Mouse (Mus musculus) adipocyte (in vitro differentiated cells): ENCODE results near the gene Cdk9.

ENCODE experiments used
- DNase-seq: peaks from one replicate; pipeline ENCODE4 v3.0.0-alpha.2; 2016; ENCODE audit warnings: low spot score

Gene Cdk9

DNA sequence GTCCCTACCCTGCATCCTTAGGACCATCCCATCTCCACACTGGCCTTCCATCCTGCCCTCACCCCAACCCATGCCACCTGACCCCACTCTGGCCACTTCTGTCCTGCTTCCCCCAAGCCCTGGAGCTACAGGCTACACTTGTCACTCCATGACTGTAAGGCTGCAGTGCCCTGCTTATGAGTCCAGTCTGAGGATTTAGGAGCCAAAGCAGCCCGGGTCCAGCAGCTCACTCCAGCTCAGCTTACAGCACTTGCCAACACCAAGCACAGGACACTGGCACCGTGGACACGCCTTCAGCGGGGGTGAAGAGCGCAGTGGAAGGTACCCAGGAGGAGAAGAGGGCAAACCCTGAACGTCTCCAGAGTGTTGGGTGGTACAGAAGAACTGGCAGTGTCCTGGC is 5.9 kb downstream of the Cdk9 start:
- DNase-seq: no peak

DNA sequence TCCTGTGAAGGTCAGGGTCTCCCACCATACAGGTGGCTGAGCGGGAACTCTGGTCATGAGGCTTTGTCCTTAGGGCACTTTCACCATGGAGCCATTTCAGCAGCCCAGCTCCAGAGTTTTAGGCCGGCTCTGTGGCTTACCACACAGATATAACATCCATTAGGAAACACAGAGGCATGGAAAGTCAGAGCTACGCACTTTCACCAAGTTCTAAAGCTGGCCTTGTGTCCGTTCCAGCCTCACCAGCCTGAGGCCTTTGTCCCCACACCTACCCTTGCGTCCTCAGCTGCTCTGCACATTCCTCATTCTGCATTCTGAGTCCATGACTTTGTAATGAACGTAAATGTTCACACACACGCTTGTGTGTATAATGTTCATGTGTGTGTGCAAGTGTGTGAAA is 7.9 kb downstream of the Cdk9 start:
- DNase-seq: peak; percentile 48

DNA sequence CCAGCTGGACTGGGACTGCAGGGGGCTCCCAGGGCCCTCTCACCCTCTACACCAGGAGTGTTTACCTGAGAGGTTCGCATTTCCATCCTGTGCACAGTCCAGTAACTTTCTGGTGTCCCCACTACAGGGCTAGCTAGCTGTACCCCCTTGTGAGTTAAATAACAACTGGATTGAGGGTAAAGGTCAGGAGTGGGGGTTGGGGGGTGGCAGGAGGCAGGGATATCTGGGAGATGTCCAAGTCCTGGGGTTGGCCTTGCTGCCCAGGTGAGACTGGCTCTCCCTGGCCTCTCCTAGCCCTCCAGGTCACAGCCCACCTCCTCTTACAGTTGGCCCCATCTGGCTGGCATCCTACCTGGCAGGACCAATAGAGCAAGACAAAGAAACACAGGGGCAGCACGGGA is 8.9 kb downstream of the Cdk9 start, which contains the start of gene Fpgs:
Gene Fpgs, minus strand, starts transcription at position 125 of the 401 bp plus-strand sequence.
- no peak for DNase-seq

DNA sequence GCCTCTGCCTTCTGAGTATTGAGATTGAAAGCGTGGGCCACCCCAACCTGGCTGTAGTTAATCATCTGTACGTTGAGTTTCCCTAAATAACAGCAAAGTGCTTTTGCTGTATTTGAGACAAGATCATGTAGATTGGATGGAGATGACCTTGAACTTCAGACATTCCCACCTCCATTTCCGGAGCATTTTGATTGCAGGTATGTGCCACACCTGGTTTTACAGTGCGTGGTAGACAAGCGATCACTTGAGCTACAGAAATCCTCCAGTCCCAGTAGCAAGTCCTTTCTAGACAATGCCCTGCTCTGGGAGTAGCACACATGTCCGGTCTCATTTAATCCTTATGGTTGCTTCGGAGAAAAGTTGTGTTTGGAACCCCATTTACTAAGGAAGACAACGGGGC is 9.8 kb downstream of the Cdk9 start:
- no peak for DNase-seq

DNA sequence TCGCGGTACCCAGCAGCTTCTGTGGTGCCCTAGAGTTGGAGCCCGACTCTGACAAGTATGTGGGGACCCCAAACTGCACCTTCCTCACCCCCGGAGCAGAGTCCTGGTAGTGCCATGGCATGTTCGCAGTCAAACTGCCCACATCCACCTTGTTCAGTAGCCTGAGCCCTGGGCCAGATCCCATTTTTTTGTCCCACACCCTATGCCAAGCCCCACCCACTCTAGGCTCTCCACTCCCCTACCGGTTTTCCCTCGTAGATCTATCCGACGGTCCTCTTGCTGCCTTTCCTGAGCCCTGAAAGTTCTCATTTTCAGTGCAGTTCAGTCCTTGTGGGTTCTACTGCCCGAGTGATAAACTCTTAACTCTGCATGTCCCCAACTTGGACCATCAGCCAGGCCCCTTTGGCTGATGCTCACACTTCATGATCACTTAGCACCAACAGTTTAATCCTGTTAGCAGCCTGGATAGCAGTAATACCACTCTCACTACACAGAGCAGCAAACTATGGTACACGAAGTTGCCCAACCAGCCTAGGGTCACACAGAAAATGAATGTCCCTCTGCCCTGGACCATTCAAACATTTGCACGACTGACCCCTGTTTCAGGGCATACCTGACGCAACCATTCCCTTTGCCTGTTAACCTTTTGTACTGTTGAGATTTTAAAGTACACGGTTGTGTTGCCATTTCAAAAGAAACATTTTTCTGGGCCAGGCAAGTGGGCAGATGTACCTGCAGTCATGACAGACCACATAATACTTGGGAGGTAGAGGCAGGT is 11.7 kb downstream of the Cdk9 start:
- no peak for DNase-seq

DNA sequence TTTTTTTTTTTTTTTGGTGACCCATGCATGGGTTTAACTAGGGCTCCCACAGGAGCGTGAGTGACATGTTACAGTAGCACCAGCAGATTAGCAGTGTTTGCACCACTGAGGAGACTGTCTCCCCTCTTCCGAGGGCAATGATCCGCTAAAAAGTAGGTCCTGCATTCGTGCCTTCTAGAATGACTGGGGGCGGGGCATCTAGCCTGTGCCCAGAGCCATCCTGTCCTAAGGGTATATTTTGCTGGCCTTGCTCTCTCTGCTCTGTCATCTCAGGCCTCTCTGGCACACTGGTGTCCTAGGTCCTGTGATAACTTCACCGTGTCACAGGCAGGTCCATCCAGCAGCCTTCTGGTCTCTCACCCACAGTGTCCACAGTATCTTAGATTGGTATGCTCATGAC is 13.2 kb downstream of the Cdk9 start:
- no peak for DNase-seq

DNA sequence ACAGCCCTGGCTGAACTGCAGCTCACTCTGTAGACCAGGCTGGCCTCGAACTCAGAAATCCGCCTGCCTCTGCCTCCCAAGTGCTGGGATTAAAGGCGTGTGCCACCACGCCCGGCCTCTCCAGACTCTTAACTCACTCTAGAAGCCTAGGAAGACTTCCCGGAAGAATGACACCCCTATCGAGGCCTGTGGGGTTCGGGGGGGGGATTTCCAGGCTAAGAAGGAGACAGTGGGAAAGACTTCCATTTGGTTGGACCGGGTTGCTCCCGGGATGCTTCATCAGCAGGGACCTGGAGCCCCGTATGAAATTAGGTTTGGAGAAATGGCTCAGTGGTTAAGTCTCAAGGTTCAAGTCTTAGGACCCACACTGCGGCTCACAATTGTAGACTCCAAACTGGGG is 18.2 kb downstream of the Cdk9 start:
- DNase-seq: no peak

DNA sequence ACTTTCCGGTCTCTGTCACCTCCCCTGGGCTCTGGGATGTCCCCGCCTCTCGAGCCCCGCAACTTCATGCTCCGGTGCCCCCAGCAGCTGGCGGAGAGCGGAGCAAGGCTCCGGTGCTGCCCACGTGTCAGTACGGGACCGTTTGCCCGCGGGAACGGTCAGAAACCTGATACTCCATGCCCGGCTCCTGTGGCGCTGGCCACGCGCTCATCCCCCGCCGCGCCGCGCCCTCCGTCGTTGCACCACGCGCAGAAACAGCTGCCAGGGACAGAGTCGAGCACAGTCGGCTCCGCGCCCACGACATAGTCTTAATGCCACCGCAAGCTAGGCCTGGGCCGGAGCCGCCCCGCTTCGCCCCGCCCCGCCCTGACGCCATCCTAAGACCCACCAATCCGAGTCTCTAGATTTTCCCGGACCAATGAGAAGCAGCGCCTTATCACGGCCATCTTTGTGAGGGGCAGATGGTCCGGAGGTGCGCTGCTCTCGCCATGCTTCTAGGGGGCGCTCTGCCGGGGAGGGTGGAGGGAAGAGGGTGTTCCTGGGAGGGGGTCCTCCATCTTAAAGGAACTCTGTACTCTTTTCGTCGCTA is 19.0 kb downstream of the Cdk9 start:
- peak; percentile 99 for DNase-seq

DNA sequence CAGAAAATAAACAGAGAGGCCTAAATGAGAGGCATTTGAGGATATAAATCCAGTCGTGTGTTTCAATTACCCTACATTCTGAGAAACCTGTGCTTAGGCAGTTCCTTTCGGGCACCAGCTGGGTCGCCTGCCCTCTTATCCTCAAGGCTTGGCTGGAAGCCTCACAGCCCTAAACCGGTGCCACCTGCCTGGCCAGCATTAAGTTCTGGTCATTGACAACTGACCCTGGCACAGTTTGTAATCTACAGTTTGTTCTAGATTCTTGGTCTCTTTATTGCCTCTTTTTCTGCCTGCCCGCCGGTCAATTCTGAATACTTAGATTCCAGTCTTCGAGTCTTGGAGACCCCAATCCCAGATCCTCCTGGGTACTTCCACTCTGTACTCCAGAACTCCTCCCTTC is 19.6 kb downstream of the Cdk9 start:
- DNase-seq: no peak

DNA sequence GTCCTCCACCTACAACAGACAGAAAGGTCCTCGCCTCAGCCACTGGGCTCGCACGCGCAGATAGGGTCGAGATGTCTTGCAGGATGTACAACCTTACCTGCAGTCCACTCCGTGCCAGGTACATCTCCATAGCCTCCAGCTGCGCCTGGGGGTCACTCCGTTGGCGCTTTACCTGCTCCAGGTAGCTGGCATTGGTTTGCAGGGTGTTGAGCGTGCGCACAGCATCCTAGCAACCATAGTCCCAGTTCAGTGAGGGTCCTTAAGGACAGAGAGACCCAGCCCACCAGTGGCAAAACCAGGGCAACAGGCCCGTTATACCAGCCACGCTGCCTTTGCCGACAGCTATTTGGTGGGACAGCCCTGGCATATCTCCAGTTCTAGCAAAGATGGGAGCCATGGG is 20.4 kb downstream of the Cdk9 start:
- no peak for DNase-seq

DNA sequence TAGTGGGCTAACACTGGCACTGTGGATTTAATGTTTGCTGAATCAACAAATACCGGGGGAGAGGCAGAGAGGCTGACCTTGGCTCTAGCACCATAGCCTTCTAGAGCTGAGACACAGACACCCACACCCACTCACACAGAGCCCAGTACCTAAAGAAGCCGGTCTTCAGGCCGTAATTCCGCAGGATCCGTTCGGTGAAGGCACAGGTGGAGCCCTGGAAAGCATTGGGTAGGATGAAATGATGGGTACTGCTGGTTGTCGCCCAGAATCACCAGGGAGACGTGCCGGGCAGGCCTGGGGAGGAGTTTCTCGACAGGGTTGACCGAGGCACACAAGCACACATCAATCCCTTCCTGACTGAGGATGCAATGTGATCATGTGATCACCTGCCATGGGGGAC is 21.8 kb downstream of the Cdk9 start:
- DNase-seq: no peak

DNA sequence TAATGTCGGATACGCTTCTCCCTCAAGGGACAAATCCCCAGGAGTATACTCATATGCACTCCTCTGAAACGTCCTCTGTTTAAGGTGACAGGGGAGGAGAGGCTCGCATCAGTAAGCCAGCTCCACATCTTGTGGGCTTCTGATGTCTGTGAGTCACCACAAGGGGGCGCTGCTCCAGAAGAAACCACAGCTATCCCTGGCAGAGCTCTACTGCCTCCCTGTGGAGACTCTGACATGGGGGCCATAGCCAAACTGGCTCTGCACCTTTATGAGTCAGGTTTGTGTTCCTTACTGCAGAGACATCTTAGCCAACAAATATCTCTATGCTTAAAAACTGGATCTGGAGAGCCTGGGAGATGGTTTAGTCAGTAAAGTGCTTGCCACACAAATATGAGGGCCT is 23.5 kb downstream of the Cdk9 start:
- DNase-seq: peak; percentile 95

DNA sequence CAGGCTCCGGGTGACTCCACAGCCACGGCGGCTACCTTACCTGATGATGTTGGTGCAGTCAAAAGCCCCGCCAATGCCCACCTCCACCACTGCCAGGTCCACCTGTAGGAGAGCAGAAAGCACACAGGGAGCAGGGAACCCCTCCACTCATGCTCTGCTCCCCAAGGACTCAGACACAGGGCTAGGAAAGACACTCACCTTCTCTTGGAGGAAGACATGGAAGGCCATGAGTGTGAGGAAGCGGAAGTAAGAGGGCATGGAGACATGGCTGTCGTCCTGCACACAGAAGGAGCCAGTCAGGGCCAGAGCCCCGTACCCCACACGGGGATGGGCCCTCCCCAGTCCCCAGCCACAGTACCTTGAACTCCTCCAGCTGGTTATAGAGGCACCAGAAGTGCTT is 25.3 kb downstream of the Cdk9 start:
- no peak for DNase-seq

DNA sequence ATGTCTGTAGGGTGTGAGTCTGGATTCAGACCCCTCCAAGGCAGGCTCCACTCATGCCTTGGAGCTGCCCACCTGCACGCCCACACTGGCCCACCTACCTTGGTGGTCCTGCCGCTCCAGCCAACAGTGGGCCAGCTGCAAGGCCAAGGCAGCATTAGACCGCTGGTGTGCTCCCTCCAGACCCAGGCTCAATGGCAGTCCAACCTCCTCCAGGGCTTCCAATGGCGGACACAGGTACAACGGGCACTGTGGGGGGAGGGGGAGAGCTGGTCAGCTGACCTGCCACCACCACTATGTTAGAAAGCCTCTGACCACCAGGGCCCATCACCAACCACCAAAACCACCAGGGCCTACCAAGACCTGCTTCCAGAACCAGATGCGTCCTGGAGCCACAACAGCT is 26.2 kb downstream of the Cdk9 start:
- DNase-seq: no peak

DNA sequence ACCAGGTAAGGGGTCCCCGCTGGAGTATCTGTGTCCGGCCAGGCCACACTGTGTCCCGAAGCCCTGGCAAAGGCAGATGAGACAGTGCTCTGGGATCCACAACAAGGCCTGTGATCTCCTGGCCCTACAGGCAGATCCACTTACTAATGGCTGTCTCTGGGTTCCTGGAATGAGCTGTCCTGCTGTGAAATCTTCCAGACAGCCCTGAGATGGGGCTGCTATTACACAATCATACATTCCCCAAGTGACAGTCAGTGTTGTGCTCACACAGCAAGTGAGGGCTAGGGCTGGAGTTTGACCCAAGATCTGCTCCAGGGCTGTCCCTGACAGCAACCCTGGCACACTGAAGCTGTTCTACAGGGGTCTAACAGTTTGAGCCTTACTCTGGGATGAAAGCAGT is 27.1 kb downstream of the Cdk9 start:
- DNase-seq: peak; percentile 48

DNA sequence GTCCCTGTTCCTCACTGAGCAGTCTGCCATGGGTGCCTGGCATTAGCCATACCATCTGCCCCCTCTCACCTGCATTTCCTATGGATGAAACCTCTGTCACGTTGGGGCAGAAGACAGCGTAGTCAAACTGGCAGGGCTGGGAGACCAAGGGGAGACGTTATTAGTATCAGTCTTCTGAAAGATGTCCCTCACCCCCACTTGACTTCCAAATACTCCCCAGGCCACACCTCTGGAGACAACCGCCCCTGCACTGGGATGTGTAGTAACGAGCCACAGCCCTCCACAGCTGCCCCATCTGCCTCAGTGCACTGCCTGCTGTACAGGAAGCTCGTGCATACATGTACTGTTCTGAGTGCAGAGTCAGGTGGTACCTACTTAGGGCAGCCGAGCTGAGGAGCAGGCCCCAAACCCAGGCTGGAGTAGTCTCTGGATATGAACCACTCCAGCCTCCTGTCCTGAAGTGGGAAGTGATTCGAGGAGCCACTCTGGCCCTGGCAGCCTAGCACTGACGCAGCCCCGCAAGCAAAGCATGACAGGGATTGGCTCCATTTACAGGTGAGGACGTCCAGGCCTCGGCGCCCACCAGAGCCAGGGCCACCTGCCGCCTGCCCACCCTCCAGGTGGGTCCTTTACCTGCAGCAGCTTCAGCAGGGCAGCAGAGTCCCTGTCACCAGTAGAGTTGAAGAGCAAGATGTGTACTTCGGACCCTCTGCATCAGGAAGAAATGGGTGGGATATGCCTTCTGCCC is 28.0 kb downstream of the Cdk9 start:
- no peak for DNase-seq

DNA sequence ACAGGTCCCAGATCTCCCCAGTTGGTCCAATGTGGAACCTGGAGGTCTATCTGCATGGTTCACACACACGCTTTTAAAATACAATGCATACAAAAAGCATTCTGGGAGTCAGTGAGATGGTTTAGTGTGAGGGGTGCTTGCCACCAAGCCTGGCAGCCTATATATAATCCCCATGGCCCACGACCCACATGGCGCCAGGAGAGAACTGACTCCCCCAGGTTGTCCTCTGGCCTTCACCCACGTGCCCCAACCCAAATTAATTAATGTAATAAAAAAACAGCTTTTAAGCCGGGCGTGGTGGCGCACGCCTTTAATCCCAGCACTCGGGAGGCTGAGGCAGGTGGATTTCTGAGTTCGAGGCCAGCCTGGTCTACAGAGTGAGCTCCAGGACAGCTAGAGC is 29.2 kb downstream of the Cdk9 start:
- DNase-seq: no peak

DNA sequence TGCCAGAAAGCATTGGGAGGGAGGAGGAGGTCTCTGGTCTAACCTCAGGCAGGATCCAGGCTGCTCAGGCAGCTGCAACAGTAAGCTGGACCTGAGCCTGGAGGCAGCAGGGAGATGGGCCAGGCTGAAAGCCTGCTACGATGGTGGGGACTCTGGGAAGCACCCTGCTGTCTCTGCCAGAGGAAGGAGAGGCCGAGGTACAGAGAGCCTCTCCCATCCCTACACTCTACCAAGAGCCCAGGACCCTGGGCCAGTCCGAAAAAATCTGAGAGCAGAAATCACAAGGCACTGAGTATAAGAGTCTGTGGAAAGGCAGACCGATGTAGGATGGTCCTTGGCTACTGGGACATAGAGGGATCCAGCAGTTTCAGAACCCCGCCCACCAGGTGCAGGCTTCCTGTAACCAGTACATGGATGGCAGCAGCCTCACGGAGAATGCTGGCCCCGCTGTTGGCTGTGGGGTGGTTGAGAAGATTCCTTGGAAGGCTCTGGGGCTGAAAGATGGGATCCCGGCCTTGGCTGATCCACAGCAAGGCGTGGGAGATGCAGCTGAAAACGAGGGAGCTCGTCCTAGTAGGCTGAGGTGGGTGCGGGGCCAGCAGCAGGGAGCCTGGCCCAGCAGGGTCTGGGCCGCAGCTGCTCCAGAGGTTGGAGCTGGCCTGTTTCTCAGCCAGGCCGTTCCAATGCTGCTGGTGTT is 30.0 kb downstream of the Cdk9 start:
- DNase-seq: no peak

DNA sequence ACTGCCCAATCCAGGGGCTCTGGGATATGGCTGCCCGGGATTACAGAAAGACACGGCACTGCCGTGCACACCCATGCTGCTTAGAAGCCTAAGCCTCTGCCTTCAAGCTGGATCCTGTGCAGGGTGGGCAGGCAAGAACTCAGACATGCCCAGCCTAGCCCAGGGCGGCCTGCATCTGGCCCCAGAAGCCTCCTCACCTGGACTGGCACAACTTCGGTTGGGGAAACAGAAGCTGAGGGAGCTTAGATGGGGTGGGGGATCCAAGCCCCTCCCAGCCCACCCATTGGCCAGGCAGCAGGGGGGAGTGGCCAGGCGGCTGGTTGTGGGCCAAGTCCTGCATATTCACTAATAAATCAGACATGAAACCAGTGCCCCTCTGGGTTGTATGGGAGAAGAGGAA is 31.1 kb downstream of the Cdk9 start:
- DNase-seq: no peak

DNA sequence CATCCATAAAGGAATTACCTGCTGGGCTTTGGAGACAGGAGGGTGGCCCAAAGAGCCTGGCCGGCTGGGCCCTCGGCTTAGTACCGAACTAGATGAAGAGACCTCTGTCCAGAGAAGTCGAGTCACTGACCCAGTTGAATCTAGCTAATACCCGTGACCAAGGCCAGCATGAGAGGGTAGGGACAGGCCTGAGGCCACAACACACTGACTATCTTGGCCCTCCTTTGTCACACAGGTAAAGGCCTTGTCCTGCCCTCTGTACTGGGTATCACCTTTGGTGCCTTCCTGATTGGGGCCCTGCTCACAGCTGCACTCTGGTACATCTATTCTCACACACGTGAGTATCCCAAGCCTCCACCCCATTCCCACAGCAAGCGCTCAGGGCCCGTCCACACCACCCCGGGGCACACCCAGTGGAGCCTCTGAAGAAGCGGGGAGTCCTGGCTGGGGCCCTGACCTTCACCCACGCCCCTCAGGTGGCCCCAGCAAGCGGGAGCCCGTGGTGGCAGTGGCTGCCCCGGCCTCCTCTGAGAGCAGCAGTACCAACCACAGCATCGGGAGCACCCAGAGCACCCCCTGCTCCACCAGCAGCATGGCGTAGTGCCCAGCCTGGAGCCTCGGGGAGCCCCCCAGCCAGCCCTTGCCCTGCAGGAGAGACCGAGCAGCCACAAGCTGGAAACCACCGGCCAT is 31.8 kb downstream of the Cdk9 start:
- DNase-seq: no peak

DNA sequence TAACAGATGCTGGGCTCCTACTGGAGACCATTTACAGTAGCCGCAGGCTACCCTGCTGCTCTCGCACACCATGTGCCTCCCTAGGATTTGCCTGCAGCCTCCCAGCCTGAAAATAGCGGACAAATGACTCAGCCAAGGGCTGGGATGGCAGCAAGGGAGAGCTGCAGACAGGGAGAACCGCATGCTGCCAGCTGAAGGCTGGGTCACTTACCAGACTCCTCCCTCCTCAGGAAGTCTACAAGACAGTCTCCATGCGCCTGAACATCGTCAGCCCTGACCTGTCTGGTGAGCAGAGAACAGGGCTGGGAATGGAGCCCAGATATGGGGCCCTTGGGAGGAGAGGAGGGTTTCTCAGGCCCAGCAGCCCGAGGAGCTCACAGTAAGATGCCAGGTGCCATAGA is 32.8 kb downstream of the Cdk9 start:
- peak; percentile 78 for DNase-seq

DNA sequence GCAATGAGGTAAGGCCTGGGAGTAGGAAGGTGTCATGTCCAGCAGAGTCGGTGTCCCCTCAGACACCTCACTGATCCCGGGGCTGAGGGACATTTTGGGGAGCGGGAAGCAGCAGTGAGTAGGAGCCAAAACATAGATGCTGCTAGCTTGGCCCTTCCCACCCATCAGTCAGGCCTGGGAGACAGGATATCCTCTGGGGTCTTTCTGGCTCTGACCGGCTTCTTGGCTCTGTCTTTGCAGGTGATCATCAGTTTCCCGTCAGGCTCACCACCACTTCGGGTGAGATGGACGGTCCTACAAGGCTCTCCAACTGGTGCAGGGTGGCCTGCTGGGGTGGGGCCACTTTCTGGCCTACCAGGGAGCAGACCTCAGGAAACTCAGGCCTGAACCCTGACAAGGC is 35.2 kb downstream of the Cdk9 start:
- DNase-seq: no peak
